Mouse (Mus musculus) hindbrain, embryonic 16.5 days (tissue): ENCODE data around the gene Tex19.2. TPM values are rescaled to one million over a fixed set of nuclear protein-coding genes. Genes with fewer than 3 reads are reported as not detected.

Source experiments
- ATAC-seq: fragments of 200-750 bp; cut with Nextera tagmentation; 2 replicates; pipeline ENCODE4 v1.8.0; 2017; ENCODE audit warnings: moderate TSS enrichment, moderate library complexity
- H3K27ac ChIP-seq: fragments of 300-500 bp; sonication (generic); 2 replicates; pipeline ENCODE4 v1.5.1; 2014; ENCODE audit warnings: low read depth, mild to moderate bottlenecking, control low read depth, low read length, moderate library complexity
- H3K27me3 ChIP-seq: fragments of 300-500 bp; sonication (generic); replicated peaks from 2 replicates; pipeline ENCODE4 v1.6.1; 2014; ENCODE audit warnings: low read length; ENCODE audit not compliant: control insufficient read depth, insufficient read depth
- H3K36me3 ChIP-seq: fragments of 300-500 bp; sonication (generic); 2 replicates; pipeline ENCODE4 v1.6.1; 2014; ENCODE audit warnings: mild to moderate bottlenecking, low read length, moderate library complexity, mixed read lengths; ENCODE audit not compliant: control insufficient read depth, insufficient read depth
- H3K4me1 ChIP-seq: fragments of 300-500 bp; sonication (generic); 2 replicates; pipeline ENCODE4 v1.6.1; 2014; ENCODE audit warnings: low read depth, low read length; ENCODE audit not compliant: control insufficient read depth, insufficient read depth
- H3K4me2 ChIP-seq: fragments of 300-500 bp; sonication (generic); 2 replicates; pipeline ENCODE4 v1.6.1; 2014; ENCODE audit warnings: mild to moderate bottlenecking, low read length, control low read depth, moderate library complexity
- H3K4me3 ChIP-seq: fragments of 300-500 bp; sonication (generic); 2 replicates; pipeline ENCODE4 v1.5.1; 2014; ENCODE audit warnings: mild to moderate bottlenecking, low read length, control low read depth, moderate library complexity
- H3K9ac ChIP-seq: fragments of 300-500 bp; sonication (generic); 2 replicates; pipeline ENCODE4 v1.6.1; 2014; ENCODE audit warnings: low read depth, mild to moderate bottlenecking, control low read depth, low read length, moderate library complexity
- H3K9me3 ChIP-seq: fragments of 300-500 bp; sonication (generic); 2 replicates; pipeline ENCODE4 v1.6.1; 2014; ENCODE audit warnings: mild to moderate bottlenecking, low read length, moderate library complexity; ENCODE audit not compliant: control insufficient read depth
- WGBS: fragments of 180-500 bp; shearing (Covaris S2); extraction: QIAGEN DNeasy Blood & Tissue Kit; methylation state at CpG from one replicate; pipeline ENCODE4 v1.1.7; 2014; 5-methylcytosine and 5-hydroxymethylcytosine counted together
- polyA plus RNA-seq: library from polyadenylated mRNA; unstranded; fragments of >200 nt; fragmentation: Nextera tagmentation; extraction: Ambion mirVana; gene quantifications from 2 replicates; pipeline ENCODE4 v1.2.1, GENCODE M21; 2015

Gene Tex19.2
- polyA plus RNA-seq, 1 experiment from 2014 or later: not detected

DNA sequence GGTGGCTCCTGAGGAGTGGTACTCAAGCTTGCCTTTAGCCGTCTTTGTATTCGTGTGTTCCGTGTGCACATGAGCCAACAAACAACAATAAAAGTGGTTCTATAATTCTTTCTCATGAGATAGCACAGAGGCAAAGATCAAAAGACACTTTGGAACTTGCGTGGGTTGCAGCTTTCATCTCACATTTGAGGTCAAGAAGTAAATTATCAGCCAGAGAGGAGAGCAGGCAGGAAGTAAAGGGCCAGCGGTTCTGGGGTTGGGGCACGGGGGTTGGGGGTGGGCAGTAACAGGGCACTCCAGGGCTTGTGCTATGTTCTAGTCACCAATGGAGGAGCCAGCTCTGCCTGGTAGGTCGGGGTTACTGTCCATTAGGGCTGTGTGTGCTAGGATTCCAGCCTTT, 17.8 kb downstream of the Tex19.2 start:
- no peaks in the 10 kb centered on the region for H3K9me3 ChIP-seq
- no peak overlapping the region for H3K4me3 ChIP-seq
- ATAC-seq: no peak
- no peak overlapping the region for H3K9ac ChIP-seq
- 67% methylated on average over 7 of the region's 7 CpGs for WGBS
- no peaks in the 10 kb centered on the region for H3K4me1 ChIP-seq
- H3K27ac ChIP-seq: no peak overlapping the region
- no peaks in the 10 kb centered on the region for H3K36me3 ChIP-seq
- no peaks in the 10 kb centered on the region for H3K27me3 ChIP-seq
- H3K4me2 ChIP-seq: no peak overlapping the region

DNA sequence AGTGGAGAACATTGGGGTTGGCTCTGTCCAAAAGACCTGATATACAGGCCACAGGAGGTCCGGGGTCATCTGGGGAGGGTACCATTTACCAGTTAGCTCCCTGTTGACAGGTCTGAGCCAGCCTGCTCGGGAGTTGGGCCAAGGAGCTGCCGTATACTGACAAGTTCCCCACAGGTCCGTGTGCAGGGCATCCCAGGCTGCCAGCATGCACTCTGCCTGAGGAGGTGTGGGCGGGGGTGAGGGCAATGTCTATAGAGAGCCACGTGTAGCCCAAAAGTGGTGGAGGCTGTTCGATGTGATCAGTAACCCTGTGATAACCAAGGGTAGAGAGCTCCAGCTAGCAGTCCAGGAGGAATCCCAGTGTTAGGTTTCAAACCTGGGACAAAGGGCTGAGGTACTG, 18.7 kb downstream of the Tex19.2 start:
- 67% methylated on average over 7 of the region's 7 CpGs for WGBS
- no peak overlapping the region for H3K9ac ChIP-seq
- no peak overlapping the region for H3K27ac ChIP-seq

DNA sequence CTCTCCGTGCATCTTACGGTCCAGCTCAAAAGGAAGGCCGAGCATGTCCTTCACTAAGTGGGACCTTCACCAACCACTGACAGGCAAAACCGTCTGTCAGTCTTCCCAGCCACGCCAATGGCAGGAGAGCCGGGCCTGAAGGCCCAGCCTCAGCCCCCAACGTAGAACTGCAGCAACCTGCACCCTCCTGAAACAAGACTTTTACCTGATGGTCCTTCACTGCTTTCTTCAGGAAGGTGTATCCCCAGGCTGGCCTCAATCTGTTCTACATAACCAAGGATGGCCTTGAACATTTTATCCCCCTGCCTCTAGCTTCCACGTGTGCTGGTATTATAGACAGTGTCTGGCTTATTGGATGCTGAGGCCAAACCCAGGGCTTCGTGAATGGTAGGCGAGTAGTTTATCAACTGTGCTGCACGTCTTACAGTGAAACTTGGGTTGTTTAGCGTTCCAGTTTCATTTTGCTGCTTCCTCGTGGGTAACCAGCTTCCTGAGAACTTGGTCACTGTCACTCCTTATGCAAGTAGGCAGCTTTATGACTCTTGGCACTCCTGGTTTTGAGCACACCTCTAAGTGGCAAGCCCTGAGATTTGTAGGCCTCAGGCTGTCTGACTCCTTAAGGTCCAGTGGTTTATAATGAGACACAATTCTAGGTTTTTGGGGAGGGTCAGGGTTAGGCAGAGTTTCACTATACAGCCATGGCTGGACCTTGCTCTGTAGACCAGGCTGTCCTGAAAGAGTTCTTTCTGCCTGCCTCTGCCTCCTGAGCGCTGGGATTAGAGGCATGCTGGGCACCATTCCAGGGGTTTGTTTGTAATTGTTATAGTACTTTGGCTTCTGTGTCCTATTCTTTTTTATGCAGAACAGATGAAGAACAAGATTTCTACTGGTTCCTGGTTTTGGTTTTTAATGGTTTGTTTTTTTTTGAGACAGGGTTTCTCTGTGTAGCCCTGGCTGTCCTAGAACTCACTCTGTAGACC, 25.6 kb downstream of the Tex19.2 start:
- H3K27me3 ChIP-seq: no peaks in the 10 kb centered on the region
- no peak overlapping the region for H3K4me2 ChIP-seq
- 90% methylated on average over 14 of the region's 14 CpGs for WGBS
- no peak overlapping the region for H3K4me3 ChIP-seq
- H3K27ac ChIP-seq: no peak overlapping the region
- H3K9ac ChIP-seq: no peak overlapping the region
- H3K36me3 ChIP-seq: no peaks in the 10 kb centered on the region
- no peak for ATAC-seq
- no peaks in the 10 kb centered on the region for H3K4me1 ChIP-seq
- H3K9me3 ChIP-seq: no peaks in the 10 kb centered on the region

More for the DNA sequence above, 18.7 kb downstream of the Tex19.2 start:
- H3K4me3 ChIP-seq: no peak overlapping the region
- no peaks in the 10 kb centered on the region for H3K4me1 ChIP-seq
- H3K36me3 ChIP-seq: no peaks in the 10 kb centered on the region
- no peaks in the 10 kb centered on the region for H3K9me3 ChIP-seq
- ATAC-seq: no peak
- H3K27me3 ChIP-seq: no peaks in the 10 kb centered on the region
- H3K4me2 ChIP-seq: no peak overlapping the region

DNA sequence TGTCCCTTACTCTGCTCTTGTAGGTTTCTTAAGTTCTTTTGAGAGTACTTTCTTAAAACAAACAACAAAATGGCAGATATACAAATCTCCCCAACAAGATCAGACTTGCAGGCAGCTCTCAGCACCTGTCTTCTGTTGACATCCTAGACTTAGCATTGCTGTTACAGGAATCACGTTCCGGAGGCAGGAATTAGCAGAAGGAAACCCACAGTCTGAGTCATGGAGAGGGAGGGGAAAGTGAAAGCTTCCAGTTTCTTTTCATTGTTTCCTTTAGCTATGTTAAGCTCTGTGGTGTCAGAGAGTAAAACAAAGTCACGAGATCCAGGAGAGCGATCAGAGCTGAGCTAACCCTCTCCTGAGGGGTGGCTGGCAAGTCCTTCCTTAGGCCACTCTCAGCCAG, 27.5 kb downstream of the Tex19.2 start:
- no peak for ATAC-seq

DNA sequence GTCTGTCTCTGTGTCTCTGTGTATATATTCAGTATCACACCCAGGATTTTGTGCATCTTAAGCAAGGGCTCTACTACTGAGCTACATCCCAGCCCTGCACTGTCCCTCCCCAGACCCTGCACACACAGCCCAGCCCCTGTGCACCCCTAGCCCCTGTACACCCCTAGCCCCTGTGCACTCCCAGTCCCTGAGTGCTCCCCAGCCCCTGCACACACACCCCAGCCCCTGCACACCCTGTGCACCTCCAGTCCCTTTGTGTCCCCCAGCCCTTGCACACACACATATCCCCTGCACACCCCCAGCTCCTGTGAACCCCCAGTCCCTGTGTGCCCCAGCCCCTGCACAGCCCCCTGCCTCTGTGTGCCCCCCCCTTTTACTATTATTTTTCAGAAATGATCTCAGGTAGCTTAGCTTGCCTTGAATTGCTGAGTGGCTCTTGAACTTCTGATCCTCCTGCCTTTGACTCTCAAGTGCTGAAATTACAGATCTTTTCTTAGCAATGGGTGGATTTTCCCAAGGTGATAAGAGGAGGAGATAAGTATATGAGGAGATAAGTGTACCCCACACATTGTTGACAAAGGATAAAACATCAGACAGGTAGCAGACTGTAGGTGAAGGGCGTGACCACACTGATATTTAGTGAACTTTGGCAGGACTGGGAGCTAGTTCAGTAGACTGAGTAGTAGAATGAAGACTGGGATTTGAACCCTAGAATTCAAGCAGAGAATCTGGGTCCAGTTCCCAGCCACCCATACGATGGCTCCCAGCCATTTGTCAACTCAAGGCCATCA, 28.5 kb downstream of the Tex19.2 start:
- Histone ChIP-seq H3K36me3 (no peaks in the 10 kb centered on the region), H3K9me3 (no peaks in the 10 kb centered on the region), H3K4me1 (no peaks in the 10 kb centered on the region), H3K4me3 (no peak overlapping the region), H3K9ac (no peak overlapping the region), H3K4me2 (no peak overlapping the region), H3K27ac (no peak overlapping the region), H3K27me3 (no peaks in the 10 kb centered on the region)
- ATAC-seq: no peak
- WGBS: 96% methylated on average over 2 of the region's 2 CpGs

More for the DNA sequence above, 27.5 kb downstream of the Tex19.2 start:
- Histone ChIP-seq H3K4me1 (no peaks in the 10 kb centered on the region), H3K4me3 (no peak overlapping the region), H3K4me2 (no peak overlapping the region), H3K27ac (no peak overlapping the region), H3K36me3 (no peaks in the 10 kb centered on the region), H3K27me3 (no peaks in the 10 kb centered on the region), H3K9ac (no peak overlapping the region), H3K9me3 (no peaks in the 10 kb centered on the region)
- 74% methylated on average over 4 of the region's 4 CpGs for WGBS

DNA sequence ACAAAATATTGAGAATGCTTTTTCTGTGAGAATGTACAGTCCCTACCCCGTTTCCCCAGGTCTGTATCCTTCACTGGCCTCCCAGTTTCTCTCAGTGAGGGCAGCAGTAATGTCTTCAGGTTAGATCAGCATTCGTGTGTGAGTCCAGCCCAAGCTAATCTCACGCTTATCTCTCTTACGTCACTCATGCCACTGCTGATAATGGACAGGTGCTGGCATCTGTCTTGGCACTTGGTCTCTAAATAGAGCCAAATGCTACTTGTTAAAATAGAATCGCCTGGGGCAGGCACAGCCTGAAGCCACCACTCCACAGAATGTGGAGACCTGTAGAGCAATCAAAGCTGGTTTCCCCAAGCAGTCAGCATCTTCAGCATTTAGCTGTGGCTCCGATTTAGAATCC, 29.5 kb downstream of the Tex19.2 start:
- Histone ChIP-seq H3K4me2 (no peak overlapping the region), H3K36me3 (no peaks in the 10 kb centered on the region), H3K9ac (no peak overlapping the region), H3K9me3 (no peaks in the 10 kb centered on the region), H3K4me1 (no peaks in the 10 kb centered on the region), H3K27ac (no peak overlapping the region), H3K4me3 (no peak overlapping the region), H3K27me3 (no peaks in the 10 kb centered on the region)
- WGBS: 78% methylated on average over 6 of the region's 6 CpGs
- ATAC-seq: no peak

DNA sequence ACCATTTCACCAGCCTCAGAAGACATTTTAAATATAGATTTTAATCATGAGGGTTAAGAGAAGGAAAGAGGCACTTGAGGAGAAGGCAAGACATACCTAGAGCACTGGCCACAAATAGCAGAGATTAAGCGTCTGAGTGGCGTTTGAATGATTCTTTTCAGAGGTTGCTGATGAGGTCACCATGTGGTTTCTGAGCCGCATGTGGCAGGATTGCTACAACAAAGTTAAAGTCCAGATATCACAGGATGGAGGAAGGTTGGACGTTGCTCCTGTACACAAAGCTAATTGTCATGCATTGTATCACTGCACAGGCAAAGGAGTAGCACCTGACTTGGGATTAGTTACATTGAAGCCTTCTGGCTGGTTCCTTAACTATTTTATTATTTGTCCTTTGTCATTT, 32.2 kb downstream of the Tex19.2 start:
- Histone ChIP-seq H3K27me3 (no peaks in the 10 kb centered on the region), H3K9me3 (no peaks in the 10 kb centered on the region), H3K9ac (no peak overlapping the region), H3K27ac (no peak overlapping the region), H3K4me3 (no peak overlapping the region), H3K4me1 (no peaks in the 10 kb centered on the region), H3K4me2 (no peak overlapping the region), H3K36me3 (no peaks in the 10 kb centered on the region)
- ATAC-seq: no peak
- 71% methylated on average over 4 of the region's 4 CpGs for WGBS

DNA sequence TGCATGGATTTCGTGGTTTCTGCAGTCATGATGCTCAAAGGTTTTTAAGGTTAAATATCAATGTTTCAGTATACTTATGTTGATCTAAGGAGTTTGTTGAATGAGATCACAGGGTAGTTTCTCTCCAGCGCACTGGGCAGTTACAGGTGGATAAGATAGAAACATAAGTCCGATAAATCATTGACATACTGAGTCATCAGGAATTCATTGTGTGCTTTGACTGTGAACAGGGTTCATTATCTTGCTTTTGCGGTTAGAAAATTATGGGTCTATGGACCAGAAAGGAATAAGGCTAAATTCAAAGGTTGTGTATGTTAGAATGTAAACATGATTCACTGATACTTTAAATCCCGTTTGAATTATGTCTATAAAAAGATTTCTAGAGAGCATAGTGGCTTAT, 33.3 kb downstream of the Tex19.2 start:
- Histone ChIP-seq H3K36me3 (no peaks in the 10 kb centered on the region), H3K4me3 (no peak overlapping the region), H3K9ac (no peak overlapping the region), H3K4me1 (no peaks in the 10 kb centered on the region), H3K9me3 (no peaks in the 10 kb centered on the region), H3K27ac (no peak overlapping the region), H3K27me3 (no peaks in the 10 kb centered on the region), H3K4me2 (no peak overlapping the region)
- WGBS: 83% methylated on average over 5 of the region's 5 CpGs
- no peak for ATAC-seq

DNA sequence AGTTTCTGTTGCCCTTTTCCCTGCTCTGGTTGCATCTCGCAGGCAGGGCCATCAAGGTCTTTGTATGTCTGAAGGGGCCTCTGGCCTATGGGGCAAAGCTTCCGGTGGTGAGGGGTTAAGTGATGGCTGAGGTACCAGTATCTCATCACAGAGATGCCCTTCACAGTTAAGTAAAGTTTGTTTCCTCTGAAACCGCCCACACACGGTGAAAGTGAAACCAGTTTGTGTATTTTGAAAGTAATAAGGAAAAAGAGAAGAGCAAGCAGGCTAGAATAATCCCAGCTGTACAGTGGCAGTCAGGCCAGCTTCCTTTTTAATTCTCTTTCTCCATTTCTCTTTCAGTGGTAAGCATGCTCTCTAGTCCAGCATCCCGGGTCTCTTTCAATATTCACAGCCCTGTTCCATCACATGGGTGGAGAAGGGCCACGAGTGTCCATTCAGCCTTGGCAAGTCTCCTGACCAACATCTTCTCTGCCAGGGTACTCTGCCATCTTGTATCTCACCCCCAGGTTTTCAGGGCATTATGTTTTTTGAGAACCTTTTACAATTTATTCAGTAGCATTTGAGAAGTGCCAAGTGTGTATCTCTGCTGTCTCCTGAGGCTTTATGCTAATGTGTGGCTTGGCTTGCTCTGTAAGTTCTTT, 35.5 kb downstream of the Tex19.2 start:
- Histone ChIP-seq H3K27ac (no peak overlapping the region), H3K4me3 (no peak overlapping the region), H3K27me3 (no peaks in the 10 kb centered on the region), H3K9me3 (no peaks in the 10 kb centered on the region), H3K4me2 (no peak overlapping the region), H3K36me3 (no peaks in the 10 kb centered on the region), H3K9ac (no peak overlapping the region), H3K4me1 (no peaks in the 10 kb centered on the region)
- WGBS: 89% methylated on average over 6 of the region's 6 CpGs
- no peak for ATAC-seq
